Mouse (Mus musculus): ENCODE results near the gene Iqgap1.

- no peak for TF ChIP-seq CTCF (IDR thresholded peaks at IDR 0.05; ENCODE audit: low read depth, low read length)
- TF ChIP-seq POLR2A (IDR thresholded peaks at IDR 0.05; ENCODE audit: borderline replicate concordance, low read depth, low read length), result no peak
Observed at GRCm38 (mm10) chr7:80740954-80741353, 84.8 kb downstream of the Iqgap1 start.
